Mouse (Mus musculus) CH12.LX (cell line): Measurements from ENCODE around the gene Nubpl. TPM values are rescaled to one million over a fixed set of nuclear protein-coding genes. Genes with fewer than 3 reads are reported as not detected.

Experiments
- DNase-seq: peaks from one replicate; pipeline ENCODE4 v3.0.0-alpha.2; 2013; ENCODE audit errors: extremely low read depth
- H3K27ac ChIP-seq: 2 replicates; pipeline ENCODE4 v1.5.1; 2012; ENCODE audit warnings: low read depth, mild to moderate bottlenecking, control low read depth, moderate library complexity; ENCODE audit not compliant: insufficient read depth
- H3K27me3 ChIP-seq: replicated peaks from 2 replicates; pipeline ENCODE3; 2012; ENCODE audit warnings: inconsistent platforms
- H3K36me3 ChIP-seq, 2 experiments: replicated peaks in 1 of 2; 2 replicates each; pipeline versions ENCODE3 to v1.6.1; 2012; ENCODE audit warnings: inconsistent platforms in 1 of 2, low read length in 1 of 2, mild to moderate bottlenecking in 1 of 2, mixed read lengths in 1 of 2, moderate library complexity in 1 of 2; ENCODE audit not compliant: control insufficient read depth in 1 of 2, insufficient read depth in 1 of 2
- H3K4me1 ChIP-seq, 2 experiments: 2 replicates each; pipeline ENCODE4 v1.6.1; 2012; ENCODE audit warnings: inconsistent platforms in 1 of 2, moderate library complexity in 1 of 2; ENCODE audit not compliant: insufficient read depth in 2 of 2, control insufficient read depth in 1 of 2
- H3K4me2 ChIP-seq: 2 replicates; pipeline ENCODE4 v1.6.1; 2012; ENCODE audit warnings: low read depth, mild to moderate bottlenecking, control low read depth; ENCODE audit not compliant: poor library complexity, insufficient read depth, severe bottlenecking
- H3K4me3 ChIP-seq, 3 experiments: fragments of 150-350 bp in 1 of 3; sonication (generic) in 1 of 3; replicated peaks in 1 of 3; 2 replicates each; pipeline versions ENCODE3 to v1.5.1; 2011 to 2012; ENCODE audit warnings: low read depth in 2 of 3, low read length in 2 of 3, mild to moderate bottlenecking in 2 of 3, moderate library complexity in 2 of 3, control low read depth in 1 of 3, improper control_type of control experiment in 1 of 3, inconsistent platforms in 1 of 3, mixed read lengths in 1 of 3; ENCODE audit not compliant: poor library complexity in 1 of 3
- H3K79me2 ChIP-seq: replicated peaks from 2 replicates; pipeline ENCODE4 v1.6.1; 2012; ENCODE audit warnings: mild to moderate bottlenecking, moderate library complexity; ENCODE audit not compliant: control insufficient read depth, poor library complexity, insufficient read depth, severe bottlenecking; ENCODE audit errors: extremely low read depth
- H3K9ac ChIP-seq: 2 replicates; pipeline ENCODE4 v1.6.1; 2012; ENCODE audit warnings: low read depth, mild to moderate bottlenecking, control low read depth, moderate library complexity; ENCODE audit not compliant: insufficient read depth
- H3K9me3 ChIP-seq: replicated peaks from 2 replicates; pipeline ENCODE3; 2012; ENCODE audit warnings: low read length, inconsistent platforms, mixed read lengths
- BHLHE40 ChIP-seq: IDR thresholded peaks from 2 replicates; pipeline ENCODE4 v1.6.1; 2011; ENCODE audit warnings: mild to moderate bottlenecking, low read depth, low read length, improper control_type of control experiment
- CHD1 ChIP-seq: IDR thresholded peaks from 2 replicates; pipeline ENCODE4 v1.6.1; 2012; ENCODE audit warnings: low read depth, low read length, improper control_type of control experiment, inconsistent platforms
- CTCF ChIP-seq, 2 experiments: IDR thresholded peaks in 1 of 2; conservative IDR thresholded peaks in 1 of 2; 2 replicates each; pipeline ENCODE4 v1.5.1; 2011 to 2012; ENCODE audit warnings: low read depth in 2 of 2, low read length in 2 of 2, improper control_type of control experiment in 1 of 2, inconsistent platforms in 1 of 2, mild to moderate bottlenecking in 1 of 2, moderate library complexity in 1 of 2
- E2F4 ChIP-seq: IDR thresholded peaks from 2 replicates; pipeline ENCODE4 v1.6.1; 2011; ENCODE audit warnings: low read depth, low read length, improper control_type of control experiment; ENCODE audit not compliant: insufficient replicate concordance
- ETS1 ChIP-seq: conservative IDR thresholded peaks from 2 replicates; pipeline ENCODE4 v1.6.1; 2012; ENCODE audit warnings: low read depth, mild to moderate bottlenecking, inconsistent platforms, low read length, improper control_type of control experiment, moderate library complexity
- GABPA ChIP-seq: IDR thresholded peaks from 2 replicates; pipeline ENCODE4 v1.6.1; 2012; ENCODE audit warnings: low read depth, low read length, improper control_type of control experiment, inconsistent platforms; ENCODE audit not compliant: insufficient replicate concordance
- HCFC1 ChIP-seq: IDR thresholded peaks from 2 replicates; pipeline ENCODE4 v1.6.1; 2012; ENCODE audit warnings: low read depth, mild to moderate bottlenecking, inconsistent platforms, low read length, improper control_type of control experiment
- IRF4 ChIP-seq: IDR thresholded peaks from 2 replicates; pipeline ENCODE4 v1.6.1; 2014; ENCODE audit warnings: low read depth, mild to moderate bottlenecking, inconsistent platforms, low read length, improper control_type of control experiment
- KAT2A ChIP-seq: IDR thresholded peaks from 2 replicates; pipeline ENCODE4 v1.6.1; 2012; ENCODE audit warnings: low read length, improper control_type of control experiment, inconsistent platforms; ENCODE audit not compliant: insufficient replicate concordance
- MAZ ChIP-seq: IDR thresholded peaks from 2 replicates; pipeline ENCODE4 v1.6.1; 2012; ENCODE audit warnings: low read depth, mild to moderate bottlenecking, inconsistent platforms, low read length, improper control_type of control experiment, moderate library complexity
- MXI1 ChIP-seq: IDR thresholded peaks from 2 replicates; pipeline ENCODE4 v1.6.1; 2011; ENCODE audit warnings: mild to moderate bottlenecking, low read depth, low read length, improper control_type of control experiment
- MYC ChIP-seq: IDR thresholded peaks from 2 replicates; pipeline ENCODE4 v1.6.1; 2011; ENCODE audit warnings: low read depth, mild to moderate bottlenecking, improper control_type of control experiment, low read length
- NELFE ChIP-seq: IDR thresholded peaks from 2 replicates; pipeline ENCODE4 v1.6.1; 2011; ENCODE audit warnings: low read depth, low read length, improper control_type of control experiment
- NRF1 ChIP-seq: IDR thresholded peaks from 2 replicates; pipeline ENCODE4 v1.6.1; 2014; ENCODE audit warnings: low read depth, mild to moderate bottlenecking, inconsistent platforms, low read length, improper control_type of control experiment, moderate library complexity
- POLR2A ChIP-seq: IDR thresholded peaks from 2 replicates; pipeline ENCODE4 v1.6.1; 2011; ENCODE audit warnings: low read depth, mild to moderate bottlenecking, improper control_type of control experiment, low read length
- POLR2AphosphoS2 ChIP-seq: IDR thresholded peaks from 2 replicates; pipeline ENCODE4 v1.6.1; 2011; ENCODE audit warnings: low read depth, low read length, improper control_type of control experiment
- SMC3 ChIP-seq: IDR thresholded peaks from 2 replicates; pipeline ENCODE4 v1.6.1; 2011; ENCODE audit warnings: low read depth, low read length, improper control_type of control experiment
- TCF12 ChIP-seq: IDR thresholded peaks from 2 replicates; pipeline ENCODE4 v1.6.1; 2014; ENCODE audit warnings: low read depth, mild to moderate bottlenecking, inconsistent platforms, low read length, improper control_type of control experiment
- UBTF ChIP-seq: IDR thresholded peaks from 2 replicates; pipeline ENCODE4 v1.6.1; 2012; ENCODE audit warnings: low read depth, mild to moderate bottlenecking, inconsistent platforms, low read length, improper control_type of control experiment, moderate library complexity
- USF1 ChIP-seq: IDR thresholded peaks from 2 replicates; pipeline ENCODE4 v1.6.1; 2014; ENCODE audit warnings: low read depth, mild to moderate bottlenecking, inconsistent platforms, low read length, improper control_type of control experiment
- ZC3H11A ChIP-seq: IDR thresholded peaks from 2 replicates; pipeline ENCODE4 v1.6.1; 2012; ENCODE audit warnings: low read depth, mild to moderate bottlenecking, inconsistent platforms, low read length, improper control_type of control experiment
- ZKSCAN1 ChIP-seq: IDR thresholded peaks from 2 replicates; pipeline ENCODE4 v1.6.1; 2012; ENCODE audit warnings: low read depth, inconsistent platforms, low read length, improper control_type of control experiment, borderline replicate concordance
- ZMIZ1 ChIP-seq: IDR thresholded peaks from 2 replicates; pipeline ENCODE4 v1.6.1; 2012; ENCODE audit warnings: low read depth, mild to moderate bottlenecking, inconsistent platforms, low read length, improper control_type of control experiment
- ZNF384 ChIP-seq: IDR thresholded peaks from 2 replicates; pipeline ENCODE4 v1.6.1; 2012; ENCODE audit warnings: low read depth, low read length, improper control_type of control experiment, inconsistent platforms
- dilution Hi-C: fragments of 300-500 bp; cut with MboI; formaldehyde crosslinking; loops from 2 replicates; pipeline ENCODE4 v1.14.3; 2020; ENCODE audit warnings: low sequenced_read_pairs; ENCODE audit not compliant: extremely low pct_unique_long_range_greater_than_20kb, extremely low pct_ligation_motif_present
- in situ Hi-C: fragments of 300-500 bp; cut with MboI; formaldehyde crosslinking; loops from 3 replicates; pipeline ENCODE4 v1.14.3; 2019; ENCODE audit warnings: low sequenced_read_pairs, low pct_ligation_motif_present, low pct_unique_long_range_greater_than_20kb, mixed read lengths
- polyA plus RNA-seq: library from polyadenylated mRNA; unstranded; fragments of >175 nt; gene quantifications from 2 replicates; pipeline ENCODE4 v1.2.1, GENCODE M21; 2012; ENCODE audit warnings: low read depth; ENCODE audit not compliant: insufficient read length
- total RNA-seq, 2 experiments: library from RNA; depleted of rRNA; stranded (reverse); fragments of 300-350 nt in 1 of 2; fragments of >200 nt in 1 of 2; gene quantifications; 2 replicates each; pipeline ENCODE4 v1.2.3; 2012 to 2014

Nubpl gene
- total and polyA plus RNA-seq, 3 experiments, result 9.5 to 11.8 (median 11.1) TPM

GRCm38 (mm10) chr12:52314818-52315217, 217.3 kb downstream of the Nubpl start:
- H3K4me1 ChIP-seq, result no peaks in the 10 kb centered on the region
- no peak overlapping the region for H3K4me2 ChIP-seq
- TF ChIP-seq MAZ (no peak), ZNF384 (no peak), UBTF (no peak), MYC (no peak), BHLHE40 (no peak), IRF4 (no peak), ZC3H11A (no peak), ETS1 (no peak)
- dilution Hi-C loops, result no loop called here
- no peaks in the 10 kb centered on the region for H3K79me2 ChIP-seq
- peaks cover 0 to 3% of the 10 kb centered on the region in 2 experiments for H3K36me3 ChIP-seq
- H3K9me3 ChIP-seq, result peaks cover 12% of the 10 kb centered on the region
- H3K27me3 ChIP-seq, result no peaks in the 10 kb centered on the region
- H3K4me3 ChIP-seq, result no peak overlapping the region
- H3K9ac ChIP-seq, result no peak overlapping the region
- no peak for DNase-seq
- in situ Hi-C loops, result no loop called here
- no peak overlapping the region for H3K27ac ChIP-seq

GRCm38 (mm10) chr12:52317635-52318034, 220.1 kb downstream of the Nubpl start:
- H3K9me3 ChIP-seq, result peaks cover 14% of the 10 kb centered on the region
- no peak overlapping the region for H3K9ac ChIP-seq
- H3K4me3 ChIP-seq, result no peak overlapping the region
- H3K27ac ChIP-seq, result no peak overlapping the region
- no peaks in the 10 kb centered on the region for H3K79me2 ChIP-seq
- DNase-seq, result no peak
- H3K36me3 ChIP-seq, result no peaks in the 10 kb centered on the region
- TF ChIP-seq MAZ, result no peak
- TF ChIP-seq E2F4, result no peak
- no peak for TF ChIP-seq USF1
- no peak for TF ChIP-seq KAT2A
- TF ChIP-seq POLR2A, result no peak
- TF ChIP-seq TCF12, result no peak
- no peak for TF ChIP-seq POLR2AphosphoS2
- no peak for TF ChIP-seq SMC3
- TF ChIP-seq HCFC1, result no peak
- no peak for TF ChIP-seq CHD1
- TF ChIP-seq ZKSCAN1, result no peak
- TF ChIP-seq NRF1, result no peak
- TF ChIP-seq ZMIZ1, result no peak
- TF ChIP-seq CTCF (conservative IDR thresholded peaks at IDR 0.05 in 1 of 2, IDR thresholded peaks at IDR 0.05 in 1 of 2; ENCODE audit: low read depth in 2 of 2, low read length in 2 of 2), result no peak
- TF ChIP-seq IRF4, result no peak
- no peak for TF ChIP-seq NELFE
- TF ChIP-seq MXI1, result no peak
- TF ChIP-seq UBTF, result no peak
- no peak for TF ChIP-seq GABPA
- H3K27me3 ChIP-seq, result no peaks in the 10 kb centered on the region
- H3K4me2 ChIP-seq, result no peak overlapping the region
- in situ Hi-C loops, result no loop called here
- no peaks in the 10 kb centered on the region for H3K4me1 ChIP-seq
- dilution Hi-C loops, result no loop called here
